Mouse (Mus musculus): ENCODE measurements around the gene Irf7. TPM values are rescaled to one million over a fixed set of nuclear protein-coding genes. Genes with fewer than 3 reads are reported as not detected.

Irf7 gene
- total and polyA plus RNA-seq, 3 experiments = 7.7 to 26.2 (median 10.5) TPM

- TF ChIP-seq ETS1 (conservative IDR thresholded peaks at IDR 0.05; ENCODE audit: low read depth, low read length) = no peak
- TF ChIP-seq SMC3 (IDR thresholded peaks at IDR 0.05; ENCODE audit: low read depth, low read length) = no peak
- TF ChIP-seq CHD1 (IDR thresholded peaks at IDR 0.05; ENCODE audit: low read depth, low read length) = no peak
- no peak for TF ChIP-seq MAZ (IDR thresholded peaks at IDR 0.05; ENCODE audit: low read depth, low read length)
- no peak for TF ChIP-seq POLR2AphosphoS2 (IDR thresholded peaks at IDR 0.05; ENCODE audit: low read depth, low read length)
- no peak for TF ChIP-seq MXI1 (IDR thresholded peaks at IDR 0.05; ENCODE audit: low read depth, low read length)
- no peak for TF ChIP-seq USF1 (IDR thresholded peaks at IDR 0.05; ENCODE audit: low read depth, low read length)
- TF ChIP-seq ZNF384 (IDR thresholded peaks at IDR 0.05; ENCODE audit: low read depth, low read length) = no peak
- TF ChIP-seq ZKSCAN1 (IDR thresholded peaks at IDR 0.05; ENCODE audit: borderline replicate concordance, low read depth, low read length) = no peak
- no peak for TF ChIP-seq MAFK (IDR thresholded peaks at IDR 0.05; ENCODE audit: insufficient replicate concordance, low read length)
- TF ChIP-seq MYC (IDR thresholded peaks at IDR 0.05; ENCODE audit: low read depth, low read length) = no peak
- TF ChIP-seq NELFE (IDR thresholded peaks at IDR 0.05; ENCODE audit: low read depth, low read length) = no peak
- H3K9me3 ChIP-seq (replicated peaks; ENCODE audit: low read length) = no peaks in the 10 kb centered on the region
- H3K4me2 ChIP-seq (ENCODE audit: insufficient read depth, low read depth, poor library complexity, severe bottlenecking) = no peak overlapping the region
- in situ Hi-C loops (cut with MboI; ENCODE audit: low pct_ligation_motif_present, low pct_unique_long_range_greater_than_20kb, low sequenced_read_pairs) = no loop called here
- H3K27ac ChIP-seq (ENCODE audit: insufficient read depth, low read depth) = no peak overlapping the region
- no peak overlapping the region for H3K9ac ChIP-seq (ENCODE audit: insufficient read depth, low read depth)
- no peaks in the 10 kb centered on the region for H3K79me2 ChIP-seq (replicated peaks; ENCODE audit: control insufficient read depth, extremely low read depth, insufficient read depth, poor library complexity, severe bottlenecking)
- H3K4me3 ChIP-seq (replicated peaks in 1 of 3; ENCODE audit: low read depth in 2 of 3, low read length in 2 of 3, poor library complexity in 1 of 3) = no peak overlapping the region
- DNase-seq (ENCODE audit: extremely low read depth) = no peak
- peaks cover 11% of the 10 kb centered on the region for H3K27me3 ChIP-seq (replicated peaks)
- dilution Hi-C loops (cut with MboI; ENCODE audit: extremely low pct_ligation_motif_present, extremely low pct_unique_long_range_greater_than_20kb, low sequenced_read_pairs) = no loop called here
- H3K36me3 ChIP-seq (replicated peaks in 1 of 2; ENCODE audit: control insufficient read depth in 1 of 2, insufficient read depth in 1 of 2, low read length in 1 of 2) = peaks cover 0 to 28% of the 10 kb centered on the region in 2 experiments
- H3K4me1 ChIP-seq (ENCODE audit: control insufficient read depth in 1 of 2, insufficient read depth in 2 of 2) = peaks cover 23 to 59% of the 10 kb centered on the region in 2 experiments
These were observed 47.6 kb downstream of the Irf7 start for GRCm38 (mm10) chr7:141218557-141219133.

GRCm38 (mm10) chr7:141218141-141218540 is 48.1 kb downstream of the Irf7 start:
- dilution Hi-C loops (cut with MboI; ENCODE audit: extremely low pct_ligation_motif_present, extremely low pct_unique_long_range_greater_than_20kb, low sequenced_read_pairs) = no loop called here
- H3K4me1 ChIP-seq (ENCODE audit: control insufficient read depth in 1 of 2, insufficient read depth in 2 of 2) = peaks cover 23 to 58% of the 10 kb centered on the region in 2 experiments
- no peak overlapping the region for H3K9ac ChIP-seq (ENCODE audit: insufficient read depth, low read depth)

More at GRCm38 (mm10) chr7:141218141-141218540, 48.1 kb downstream of the Irf7 start:
- no peak for DNase-seq (ENCODE audit: extremely low read depth)
- Histone ChIP-seq H3K27ac (ENCODE audit: insufficient read depth, low read depth) (no peak overlapping the region), H3K27me3 (replicated peaks) (peaks cover 14% of the 10 kb centered on the region), H3K4me2 (ENCODE audit: insufficient read depth, low read depth, poor library complexity, severe bottlenecking) (no peak overlapping the region), H3K36me3 (replicated peaks in 1 of 2; ENCODE audit: control insufficient read depth in 1 of 2, insufficient read depth in 1 of 2, low read length in 1 of 2) (peaks cover 0 to 28% of the 10 kb centered on the region in 2 experiments), H3K79me2 (replicated peaks; ENCODE audit: control insufficient read depth, extremely low read depth, insufficient read depth, poor library complexity, severe bottlenecking) (no peaks in the 10 kb centered on the region), H3K4me3 (replicated peaks in 1 of 3; ENCODE audit: low read depth in 2 of 3, low read length in 2 of 3, poor library complexity in 1 of 3) (no peak overlapping the region), H3K9me3 (replicated peaks; ENCODE audit: low read length) (no peaks in the 10 kb centered on the region)
- TF ChIP-seq USF1 (IDR thresholded peaks at IDR 0.05; ENCODE audit: low read depth, low read length) = no peak
- in situ Hi-C loops (cut with MboI; ENCODE audit: low pct_ligation_motif_present, low pct_unique_long_range_greater_than_20kb, low sequenced_read_pairs) = no loop called here
